Mouse (Mus musculus) midbrain, embryonic 16.5 days (tissue): ENCODE measurements around the gene Sema3b. TPM values are rescaled to one million over a fixed set of nuclear protein-coding genes. Genes with fewer than 3 reads are reported as not detected.
A peak's percentile ranks its signal among the peaks of the same experiment; 100 is the strongest.

Source experiments
- ATAC-seq: fragments of 200-750 bp; cut with Nextera tagmentation; 2 replicates; pipeline ENCODE4 v1.8.0; 2017; ENCODE audit warnings: moderate TSS enrichment
- H3K27ac ChIP-seq: fragments of 300-500 bp; sonication (generic); 2 replicates; pipeline ENCODE4 v1.5.1; 2014; ENCODE audit warnings: mild to moderate bottlenecking, low read length, mixed read lengths
- H3K27me3 ChIP-seq: fragments of 300-500 bp; sonication (generic); 2 replicates; pipeline ENCODE4 v1.6.1; 2014; ENCODE audit warnings: low read depth, low read length, mixed read lengths; ENCODE audit not compliant: control insufficient read depth, insufficient read depth
- H3K36me3 ChIP-seq: fragments of 300-500 bp; sonication (generic); 2 replicates; pipeline ENCODE4 v1.6.1; 2014; ENCODE audit warnings: mild to moderate bottlenecking, low read length, moderate library complexity, mixed read lengths; ENCODE audit not compliant: control insufficient read depth, insufficient read depth
- H3K4me1 ChIP-seq: fragments of 300-500 bp; sonication (generic); 2 replicates; pipeline ENCODE4 v1.6.1; 2014; ENCODE audit warnings: mild to moderate bottlenecking, low read length, mixed read lengths; ENCODE audit not compliant: control insufficient read depth, insufficient read depth
- H3K4me2 ChIP-seq: fragments of 300-500 bp; sonication (generic); 2 replicates; pipeline ENCODE4 v1.6.1; 2014; ENCODE audit warnings: mild to moderate bottlenecking, low read length, mixed read lengths
- H3K4me3 ChIP-seq: fragments of 300-500 bp; sonication (generic); 2 replicates; pipeline ENCODE4 v1.5.1; 2014; ENCODE audit warnings: low read depth, mild to moderate bottlenecking, low read length, moderate library complexity, mixed read lengths
- H3K9ac ChIP-seq: fragments of 300-500 bp; sonication (generic); 2 replicates; pipeline ENCODE4 v1.6.1; 2014; ENCODE audit warnings: low read depth, low read length, mixed read lengths
- H3K9me3 ChIP-seq: fragments of 300-500 bp; sonication (generic); replicated peaks from 2 replicates; pipeline ENCODE4 v1.6.1; 2014; ENCODE audit warnings: mild to moderate bottlenecking, low read length, mixed read lengths; ENCODE audit not compliant: control insufficient read depth, poor library complexity, severe bottlenecking
- WGBS: fragments of 180-500 bp; shearing (Covaris S2); extraction: QIAGEN DNeasy Blood & Tissue Kit; methylation state at CpG from one replicate; pipeline ENCODE4 v1.1.7; 2014; 5-methylcytosine and 5-hydroxymethylcytosine counted together
- polyA plus RNA-seq: library from polyadenylated mRNA; unstranded; fragments of >200 nt; fragmentation: Nextera tagmentation; extraction: Ambion mirVana; gene quantifications from 2 replicates; pipeline ENCODE4 v1.2.1, GENCODE M21; 2015

The Sema3b gene
- polyA plus RNA-seq, 1 experiment from 2014 or later = 3.7 TPM

- Histone ChIP-seq H3K36me3 (no peaks in the 10 kb centered on the region), H3K27me3 (no peaks in the 10 kb centered on the region), H3K9ac (no peak overlapping the region), H3K4me1 (peaks cover 73% of the 10 kb centered on the region), H3K27ac (peak overlapping the region; percentile 95), H3K4me3 (no peak overlapping the region), H3K9me3 (no peaks in the 10 kb centered on the region), H3K4me2 (peak overlapping the region; percentile 39)
- no peak for ATAC-seq
- WGBS = 13% methylated on average over 4 of the region's 4 CpGs
Observed at GRCm38 (mm10) chr9:107629411-107629730, 20.3 kb upstream of the Sema3b start.

DNA sequence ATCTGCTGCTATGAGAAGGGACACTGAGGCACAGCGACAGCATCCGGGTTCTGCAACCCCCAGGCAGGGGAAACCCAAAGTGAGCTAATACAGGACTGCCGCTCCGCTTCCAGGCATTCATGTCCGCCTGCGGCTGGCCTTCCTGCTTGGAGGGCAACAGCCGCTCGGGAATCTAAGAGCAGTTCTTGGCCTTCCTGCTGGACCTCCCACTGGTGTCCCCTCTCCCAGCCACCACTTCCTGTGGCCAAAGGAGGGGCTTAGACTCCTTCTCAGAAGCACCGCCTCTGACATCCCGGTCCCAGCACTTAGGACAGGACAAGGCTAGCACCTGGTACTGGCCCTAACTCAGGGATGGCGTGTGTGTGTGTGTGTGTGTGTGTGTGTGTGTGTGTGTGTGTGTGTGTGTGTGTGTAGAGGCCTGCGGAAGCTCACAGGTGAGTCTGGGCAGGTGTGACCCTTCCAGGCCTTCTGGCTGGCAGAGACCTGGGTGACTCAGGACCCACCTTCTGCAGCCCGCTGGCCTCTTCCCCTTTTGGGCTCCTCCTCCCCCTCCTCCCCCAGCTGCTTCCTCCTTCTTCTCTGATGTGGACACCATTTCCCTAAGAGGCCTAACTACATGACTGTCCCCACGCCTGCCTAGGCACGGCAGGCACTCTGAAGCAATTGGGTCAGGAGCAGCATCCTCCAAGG, 19.8 kb upstream of the Sema3b start:
- H3K4me3 ChIP-seq = no peak overlapping the region
- H3K9me3 ChIP-seq = no peaks in the 10 kb centered on the region
- peak overlapping the region; percentile 63 for H3K9ac ChIP-seq
- H3K4me1 ChIP-seq = peaks cover 69% of the 10 kb centered on the region
- ATAC-seq = no peak
- peak overlapping the region; percentile 39; the same call in 1 of the 2 replicates for H3K4me2 ChIP-seq
- no peaks in the 10 kb centered on the region for H3K27me3 ChIP-seq
- H3K36me3 ChIP-seq = no peaks in the 10 kb centered on the region
- H3K27ac ChIP-seq = peak overlapping the region; percentile 95
- WGBS = 23% methylated on average over 14 of the region's 15 CpGs

DNA sequence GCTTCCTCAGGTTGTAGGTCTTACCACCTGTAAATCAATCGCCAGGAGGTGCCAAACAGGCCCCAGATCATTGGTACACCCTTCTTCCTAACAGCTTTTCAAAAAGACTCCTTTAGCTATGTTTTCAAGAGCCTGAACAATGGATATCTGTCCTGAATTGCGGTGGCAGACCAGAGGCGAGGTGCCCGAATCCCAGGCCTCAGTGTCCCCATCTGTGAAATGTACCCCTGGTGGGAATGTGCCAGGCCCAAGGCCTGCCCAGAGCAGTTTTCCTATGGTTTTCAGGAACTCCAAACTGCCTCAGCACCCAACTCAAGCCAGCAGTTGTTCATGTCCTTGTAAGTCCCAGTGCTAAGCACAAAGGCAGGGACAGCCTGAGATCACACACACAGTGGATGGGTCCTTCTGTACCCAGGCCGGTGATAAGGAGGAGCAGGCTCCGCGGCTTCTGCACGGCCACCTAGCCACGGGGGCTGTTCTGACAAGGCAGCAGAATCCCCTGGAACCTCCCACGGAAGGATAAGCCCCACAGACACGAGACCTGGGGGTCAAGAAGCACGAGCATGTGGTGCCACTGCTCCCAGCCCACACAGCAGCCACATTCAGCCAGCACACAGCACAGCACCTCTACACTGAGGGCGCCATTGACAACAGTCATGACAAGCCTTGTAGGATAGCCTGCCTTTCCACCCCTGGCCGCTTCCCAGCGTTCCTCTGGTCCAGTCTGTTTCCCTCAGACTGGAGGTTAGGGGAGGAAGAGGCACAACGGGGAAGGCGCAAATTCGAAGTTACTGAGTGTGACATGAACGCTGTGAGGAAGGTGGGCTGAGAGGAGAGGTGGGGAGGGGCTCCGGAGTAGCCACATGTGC, 18.6 kb upstream of the Sema3b start:
- Histone ChIP-seq H3K4me1 (peaks cover 65% of the 10 kb centered on the region), H3K27ac (peak overlapping the region; percentile 95), H3K4me3 (no peak overlapping the region; the same call in 1 of the 2 replicates), H3K9ac (peak overlapping the region; percentile 63), H3K36me3 (no peaks in the 10 kb centered on the region), H3K27me3 (no peaks in the 10 kb centered on the region), H3K4me2 (peak overlapping the region; percentile 50), H3K9me3 (no peaks in the 10 kb centered on the region)
- WGBS = 11% methylated on average over 20 of the region's 20 CpGs
- no peak for ATAC-seq

- Histone ChIP-seq H3K4me3 (peak overlapping the region; percentile 9), H3K27me3 (no peaks in the 10 kb centered on the region), H3K27ac (peak overlapping the region; percentile 95), H3K36me3 (no peaks in the 10 kb centered on the region), H3K4me2 (peak overlapping the region; percentile 50), H3K9ac (peak overlapping the region; percentile 63), H3K4me1 (peaks cover 58% of the 10 kb centered on the region), H3K9me3 (no peaks in the 10 kb centered on the region)
- 0% methylated on average over 2 of the region's 2 CpGs for WGBS
- peak; percentile 39 for ATAC-seq
Observed at GRCm38 (mm10) chr9:107626844-107627277, 17.8 kb upstream of the Sema3b start.

DNA sequence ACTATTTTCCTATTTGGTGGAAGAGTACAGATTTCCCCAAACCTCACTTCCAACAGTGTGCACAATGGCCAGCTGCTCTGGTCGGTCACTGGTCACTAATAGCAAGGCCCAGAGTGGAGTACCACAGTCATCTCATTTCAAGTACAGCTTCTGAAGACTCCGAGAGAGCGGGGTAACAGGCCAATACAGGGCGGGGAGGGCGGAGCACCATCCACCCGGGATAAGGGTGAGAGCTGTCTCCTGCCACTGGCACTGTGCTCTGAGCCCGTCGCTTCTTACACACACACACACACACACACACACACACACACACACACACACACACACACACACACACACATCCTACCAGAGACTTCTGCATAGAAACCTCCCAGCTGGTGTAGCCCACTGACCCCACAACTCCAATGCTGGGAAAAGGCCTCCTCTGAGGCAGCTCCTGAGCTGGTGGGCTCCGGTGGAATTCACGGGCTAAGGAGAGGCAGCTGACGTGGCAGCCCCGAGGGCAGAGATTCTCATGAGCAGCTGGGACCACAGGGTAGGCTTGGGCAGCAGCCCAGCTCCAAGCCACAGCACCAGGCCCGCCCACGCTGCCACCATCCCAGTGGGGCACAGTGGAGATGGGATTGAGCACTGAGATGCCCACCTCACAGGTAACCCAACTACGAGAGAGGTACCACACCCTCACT, 17.3 kb upstream of the Sema3b start:
- WGBS = 23% methylated on average over 15 of the region's 15 CpGs
- ATAC-seq = peak; percentile 36; the same call in 1 of the 2 replicates
- no peaks in the 10 kb centered on the region for H3K27me3 ChIP-seq
- peak overlapping the region; percentile 50 for H3K4me2 ChIP-seq
- H3K9ac ChIP-seq = peak overlapping the region; percentile 63
- H3K4me1 ChIP-seq = peaks cover 52% of the 10 kb centered on the region
- no peaks in the 10 kb centered on the region for H3K36me3 ChIP-seq
- H3K4me3 ChIP-seq = peak overlapping the region; percentile 9; the same call in 1 of the 2 replicates
- peak overlapping the region; percentile 95 for H3K27ac ChIP-seq
- H3K9me3 ChIP-seq = no peaks in the 10 kb centered on the region

DNA sequence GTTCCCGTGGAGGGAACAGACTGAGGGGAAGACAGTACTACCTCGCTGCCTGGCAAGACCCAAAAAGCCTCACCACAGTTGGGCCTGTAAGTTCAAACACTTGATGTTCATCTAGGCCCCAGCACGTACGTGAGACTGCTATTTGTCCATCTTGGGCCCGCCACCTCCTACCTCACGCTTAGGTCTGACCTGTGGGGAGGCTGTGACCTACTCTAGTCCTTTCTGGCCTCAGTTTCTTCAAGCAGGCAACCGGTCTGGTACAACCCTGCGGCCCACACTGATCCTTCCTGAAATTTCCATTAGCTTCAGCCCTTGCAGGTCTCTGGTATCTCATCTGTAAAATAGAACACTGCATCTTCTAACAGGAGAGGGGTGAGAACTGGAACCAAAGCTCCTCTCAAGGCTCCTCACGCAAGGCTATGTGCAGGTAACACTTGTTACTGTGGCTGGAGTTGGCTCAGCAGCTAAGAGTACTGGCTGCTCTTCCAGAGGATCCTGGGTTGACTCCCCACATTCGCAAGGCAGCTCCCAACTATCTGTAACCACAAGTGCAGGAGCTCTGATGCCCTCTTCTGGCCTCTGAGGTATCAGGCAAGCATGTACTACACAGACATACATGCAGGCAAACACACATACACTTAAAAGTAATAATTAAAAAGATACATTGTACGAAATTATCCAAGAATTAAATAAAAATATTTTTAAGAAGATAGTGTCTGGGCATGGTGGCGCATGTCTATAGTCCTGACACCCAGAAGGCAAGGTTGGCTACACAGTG, 16.5 kb upstream of the Sema3b start:
- ATAC-seq = no peak
- H3K9me3 ChIP-seq = no peaks in the 10 kb centered on the region
- no peak overlapping the region for H3K4me3 ChIP-seq
- no peak overlapping the region for H3K4me2 ChIP-seq
- no peaks in the 10 kb centered on the region for H3K27me3 ChIP-seq
- WGBS = 83% methylated on average over 12 of the region's 12 CpGs
- H3K27ac ChIP-seq = peak overlapping the region; percentile 95
- H3K9ac ChIP-seq = no peak overlapping the region
- H3K4me1 ChIP-seq = peaks cover 47% of the 10 kb centered on the region
- no peaks in the 10 kb centered on the region for H3K36me3 ChIP-seq

GRCm38 (mm10) chr9:107624951-107625350, 15.9 kb upstream of the Sema3b start:
- H3K9me3 ChIP-seq = no peaks in the 10 kb centered on the region
- H3K9ac ChIP-seq = no peak overlapping the region
- H3K4me3 ChIP-seq = no peak overlapping the region
- WGBS = 68% methylated on average over 3 of the region's 3 CpGs
- H3K36me3 ChIP-seq = peaks cover 2% of the 10 kb centered on the region
- H3K4me1 ChIP-seq = peaks cover 41% of the 10 kb centered on the region
- ATAC-seq = no peak
- no peaks in the 10 kb centered on the region for H3K27me3 ChIP-seq
- peak overlapping the region; percentile 43; the same call in 1 of the 2 replicates for H3K27ac ChIP-seq
- H3K4me2 ChIP-seq = no peak overlapping the region

GRCm38 (mm10) chr9:107624539-107624938, 15.5 kb upstream of the Sema3b start:
- H3K9me3 ChIP-seq = no peaks in the 10 kb centered on the region
- no peak overlapping the region for H3K4me3 ChIP-seq
- no peak overlapping the region for H3K9ac ChIP-seq
- H3K36me3 ChIP-seq = peaks cover 7% of the 10 kb centered on the region
- 61% methylated on average over 5 of the region's 5 CpGs for WGBS
- H3K4me1 ChIP-seq = peaks cover 37% of the 10 kb centered on the region
- no peak for ATAC-seq
- no peak overlapping the region for H3K4me2 ChIP-seq
- H3K27ac ChIP-seq = no peak overlapping the region
- H3K27me3 ChIP-seq = no peaks in the 10 kb centered on the region
